22 mouse cellular contexts compared by ENCODE assay signal in the genomic region with DNA sequence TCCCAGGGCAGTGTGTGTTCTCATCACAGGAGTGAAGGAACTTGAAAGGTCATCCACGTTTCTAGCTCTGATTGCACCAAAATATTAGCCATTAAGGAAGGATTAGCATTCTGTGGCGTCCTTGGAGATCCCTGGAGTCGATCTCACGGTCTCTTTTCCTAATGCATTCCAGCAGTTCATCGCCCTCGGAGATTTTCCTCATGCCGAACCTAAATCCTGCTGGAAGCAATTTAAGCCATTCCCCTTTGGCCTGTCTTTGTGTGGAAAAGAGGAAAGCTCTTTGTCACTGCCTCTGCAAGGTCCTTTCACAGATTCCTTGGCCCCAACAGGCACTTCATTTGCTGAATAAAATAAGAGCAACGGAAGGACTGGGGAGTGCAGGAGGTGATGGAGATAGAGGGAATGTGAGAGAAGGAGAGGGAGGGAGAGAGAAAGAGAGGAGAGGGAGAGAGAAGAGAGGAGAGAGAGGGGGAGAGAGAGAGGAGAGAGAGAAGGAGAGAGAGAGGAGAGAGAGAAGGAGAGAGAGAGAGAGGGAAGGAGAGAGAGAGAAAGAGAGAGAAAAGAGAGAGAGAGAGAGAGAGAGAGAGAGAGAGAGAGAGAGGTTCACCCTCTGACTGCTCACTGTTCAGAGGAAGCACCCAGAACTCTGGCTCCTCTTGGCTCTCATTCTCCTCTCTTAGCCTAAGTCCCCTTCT.
DNase-seq lines count a peak whose midpoint lies in the region; ATAC-seq and TF ChIP-seq lines count a peak whose summit lies in the region.
"Had no signal": no experiment of that assay in that cellular context is flagged by ENCODE, and none has a peak within 500 bp of the region (broad histone marks: within the 10 kb centered on the region; RNA-seq: fewer than 3 reads in every experiment).

No protein-coding gene starts in this region.

- peak; percentile 19 for DNase-seq in hindbrain, embryonic 11.5 days (ENCODE audit: low spot score)
- DNase-seq in embryo, embryonic 10.5 days (ENCODE audit: low spot score): peak; percentile 67
- peak; percentile 82 for DNase-seq in embryonic facial prominence, embryonic 11.5 days (ENCODE audit: low spot score)
- peak; percentile 34 for DNase-seq in limb, embryonic 14.5 days (ENCODE audit: low spot score)
- DNase-seq in kidney, adult 11 months: no peak
- DNase-seq: adrenal gland, postnatal 14 days; cerebellum, adult 9-10 months; gastrocnemius, postnatal 10 days; kidney, adult 9 months; kidney, postnatal 25 days; liver; lung, postnatal 4 days; thymus, adult 2 months; thymus, postnatal 4 days had no signal

- no peak overlapping the region for H3K4me2 ChIP-seq in hindbrain, embryonic 11.5 days (replicated peaks; ENCODE audit: low read depth, low read length)
- H3K4me2 ChIP-seq in hindbrain, embryonic 13.5 days: no peak overlapping the region
- no peak overlapping the region for H3K4me2 ChIP-seq in embryonic facial prominence, embryonic 11.5 days (ENCODE audit: low read depth, low read length)
- no peak overlapping the region for H3K4me2 ChIP-seq in limb, embryonic 14.5 days (replicated peaks; ENCODE audit: low read depth, low read length, severe bottlenecking)
- H3K4me2 ChIP-seq in forebrain, embryonic 13.5 days: no peak overlapping the region
- H3K4me2 ChIP-seq: forebrain, embryonic 12.5 days; heart, embryonic 12.5 days; intestine, embryonic 15.5 days; liver, embryonic 15.5 days had no signal

- H3K9me3 ChIP-seq in hindbrain, embryonic 11.5 days (ENCODE audit: control insufficient read depth, low read length): no peaks in the 10 kb centered on the region
- H3K9me3 ChIP-seq in hindbrain, embryonic 13.5 days: no peaks in the 10 kb centered on the region
- no peaks in the 10 kb centered on the region for H3K9me3 ChIP-seq in embryonic facial prominence, embryonic 11.5 days (replicated peaks; ENCODE audit: control insufficient read depth, low read length)
- H3K9me3 ChIP-seq in limb, embryonic 14.5 days (ENCODE audit: control insufficient read depth, low read length): no peaks in the 10 kb centered on the region
- H3K9me3 ChIP-seq in forebrain, embryonic 13.5 days (replicated peaks): no peaks in the 10 kb centered on the region
- H3K9me3 ChIP-seq: forebrain, embryonic 12.5 days; heart, embryonic 12.5 days; intestine, embryonic 15.5 days; liver, embryonic 15.5 days had no signal

- no peak for ATAC-seq in hindbrain, embryonic 11.5 days (ENCODE audit: low FRiP score)
- ATAC-seq in hindbrain, embryonic 13.5 days (ENCODE audit: low FRiP score): no peak
- ATAC-seq in embryonic facial prominence, embryonic 11.5 days (replicated peaks; ENCODE audit: insufficient number of reproducible peaks, low FRiP score, low TSS enrichment, low read depth): no peak
- no peak for ATAC-seq in limb, embryonic 14.5 days (ENCODE audit: low FRiP score, low read depth)
- ATAC-seq in forebrain, embryonic 13.5 days: no peak
- ATAC-seq: activated CD4-positive, CD25-positive, alpha-beta regulatory T cell, adult 4 months; hindbrain, embryonic 16.5 days; intestine, embryonic 15.5 days had no signal

- no peak overlapping the region for H3K27ac ChIP-seq in hindbrain, embryonic 11.5 days (ENCODE audit: low read depth, low read length)
- no peak overlapping the region for H3K27ac ChIP-seq in hindbrain, embryonic 13.5 days
- H3K27ac ChIP-seq in embryonic facial prominence, embryonic 11.5 days (replicated peaks; ENCODE audit: low read depth, low read length): 0 out of 2 replicates have a peak overlapping the region, but pooled peaks have one; percentile 20
- no peak overlapping the region for H3K27ac ChIP-seq in limb, embryonic 14.5 days (replicated peaks; ENCODE audit: low read depth, low read length)
- H3K27ac ChIP-seq in forebrain, embryonic 13.5 days: no peak overlapping the region
- H3K27ac ChIP-seq: forebrain, embryonic 12.5 days; intestine, embryonic 15.5 days; liver, embryonic 15.5 days had no signal

- H3K9ac ChIP-seq in hindbrain, embryonic 11.5 days (ENCODE audit: low read depth, low read length): no peak overlapping the region
- H3K9ac ChIP-seq in hindbrain, embryonic 13.5 days: no peak overlapping the region
- H3K9ac ChIP-seq in embryonic facial prominence, embryonic 11.5 days (replicated peaks; ENCODE audit: low read length): no peak overlapping the region; the same call in 1 of the 2 replicates
- H3K9ac ChIP-seq in limb, embryonic 14.5 days (ENCODE audit: low read depth, low read length, severe bottlenecking): no peak overlapping the region
- no peak overlapping the region for H3K9ac ChIP-seq in forebrain, embryonic 13.5 days
- H3K9ac ChIP-seq: forebrain, embryonic 12.5 days; heart, embryonic 12.5 days; intestine, embryonic 15.5 days; liver, embryonic 15.5 days had no signal

- TF ChIP-seq POLR2A in limb, embryonic 14.5 days (IDR thresholded peaks at IDR 0.05; ENCODE audit: borderline replicate concordance, extremely low read depth, insufficient read depth, insufficient read length): no peak

- no peaks in the 10 kb centered on the region for H3K36me3 ChIP-seq in hindbrain, embryonic 11.5 days (ENCODE audit: control insufficient read depth, insufficient read depth, low read length)
- H3K36me3 ChIP-seq in hindbrain, embryonic 13.5 days: no peaks in the 10 kb centered on the region
- no peaks in the 10 kb centered on the region for H3K36me3 ChIP-seq in embryonic facial prominence, embryonic 11.5 days (replicated peaks; ENCODE audit: control insufficient read depth, insufficient read depth, low read depth, low read length)
- H3K36me3 ChIP-seq in limb, embryonic 14.5 days (ENCODE audit: control insufficient read depth, insufficient read depth, low read length): no peaks in the 10 kb centered on the region
- H3K36me3 ChIP-seq in forebrain, embryonic 13.5 days (ENCODE audit: poor library complexity, severe bottlenecking): no peaks in the 10 kb centered on the region
- H3K36me3 ChIP-seq: forebrain, embryonic 12.5 days; heart, embryonic 12.5 days; intestine, embryonic 15.5 days; liver, embryonic 15.5 days had no signal

- H3K27me3 ChIP-seq in hindbrain, embryonic 11.5 days (ENCODE audit: control insufficient read depth, insufficient read depth, low read length): no peaks in the 10 kb centered on the region
- H3K27me3 ChIP-seq in hindbrain, embryonic 13.5 days: no peaks in the 10 kb centered on the region
- H3K27me3 ChIP-seq in embryonic facial prominence, embryonic 11.5 days (ENCODE audit: control insufficient read depth, insufficient read depth, low read length): no peaks in the 10 kb centered on the region
- H3K27me3 ChIP-seq in limb, embryonic 14.5 days (ENCODE audit: control insufficient read depth, insufficient read depth, low read length): no peaks in the 10 kb centered on the region
- no peaks in the 10 kb centered on the region for H3K27me3 ChIP-seq in forebrain, embryonic 13.5 days
- H3K27me3 ChIP-seq: forebrain, embryonic 12.5 days; heart, embryonic 12.5 days; intestine, embryonic 15.5 days; liver, embryonic 15.5 days had no signal

- 30% methylated on average over 8 of the region's 8 CpGs for WGBS in hindbrain, embryonic 11.5 days
- WGBS in hindbrain, embryonic 13.5 days: 20% methylated on average over 8 of the region's 8 CpGs
- whole genome bisulfite sequencing in embryonic facial prominence, embryonic 11.5 days: 15% methylated on average over 8 of the region's 8 CpGs
- WGBS in limb, embryonic 14.5 days: 26% methylated on average over 8 of the region's 8 CpGs
- 18% methylated on average over 8 of the region's 8 CpGs for WGBS in forebrain, embryonic 13.5 days

- H3K4me3 ChIP-seq in hindbrain, embryonic 11.5 days (ENCODE audit: low read depth, low read length): no peak overlapping the region
- no peak overlapping the region for H3K4me3 ChIP-seq in hindbrain, embryonic 13.5 days
- no peak overlapping the region for H3K4me3 ChIP-seq in embryonic facial prominence, embryonic 11.5 days (ENCODE audit: low read depth, low read length)
- no peak overlapping the region for H3K4me3 ChIP-seq in limb, embryonic 14.5 days (replicated peaks; ENCODE audit: low read length)
- H3K4me3 ChIP-seq in forebrain, embryonic 13.5 days: no peak overlapping the region
- H3K4me3 ChIP-seq: forebrain, embryonic 12.5 days; heart, embryonic 12.5 days; intestine, embryonic 15.5 days; liver, embryonic 15.5 days had no signal

- no peaks in the 10 kb centered on the region for H3K4me1 ChIP-seq in hindbrain, embryonic 11.5 days (replicated peaks; ENCODE audit: control insufficient read depth, insufficient read depth, low read length)
- H3K4me1 ChIP-seq in hindbrain, embryonic 13.5 days (replicated peaks): no peaks in the 10 kb centered on the region
- H3K4me1 ChIP-seq in embryonic facial prominence, embryonic 11.5 days (ENCODE audit: control insufficient read depth, insufficient read depth, low read length): no peaks in the 10 kb centered on the region
- no peaks in the 10 kb centered on the region for H3K4me1 ChIP-seq in limb, embryonic 14.5 days (ENCODE audit: control insufficient read depth, insufficient read depth, low read length)
- peaks cover 22% of the 10 kb centered on the region for H3K4me1 ChIP-seq in forebrain, embryonic 13.5 days
- H3K4me1 ChIP-seq: heart, embryonic 12.5 days; intestine, embryonic 15.5 days; liver, embryonic 15.5 days had no signal
